Mouse (Mus musculus) bone marrow macrophage, adult 2 months (primary cell): ENCODE results near the gene Ppp4r4.

Source experiments
- CTCF ChIP-seq: IDR thresholded peaks from 2 replicates; pipeline ENCODE4 v1.5.1; 2012; ENCODE audit warnings: low read depth, mild to moderate bottlenecking, low read length, moderate library complexity
- POLR2A ChIP-seq: IDR thresholded peaks from 2 replicates; pipeline ENCODE4 v1.6.1; 2012; ENCODE audit warnings: mild to moderate bottlenecking, low read depth, low read length, borderline replicate concordance

- TF ChIP-seq POLR2A (no peak), CTCF (no peak)
Measured at GRCm38 (mm10) chr12:103482781-103483180, 49.3 kb upstream of the Ppp4r4 start.
